Mouse (Mus musculus) T-helper 1 cell (primary cell): ENCODE data around the gene Cadps.

Source experiments
- in situ Hi-C: fragments of 300-600 bp; cut with MboI, MseI; formaldehyde crosslinking; loops from one replicate; pipeline ENCODE4 v1.15.1; 2025; ENCODE audit warnings: high pct_unique_total_duplicates

The Cadps gene

DNA sequence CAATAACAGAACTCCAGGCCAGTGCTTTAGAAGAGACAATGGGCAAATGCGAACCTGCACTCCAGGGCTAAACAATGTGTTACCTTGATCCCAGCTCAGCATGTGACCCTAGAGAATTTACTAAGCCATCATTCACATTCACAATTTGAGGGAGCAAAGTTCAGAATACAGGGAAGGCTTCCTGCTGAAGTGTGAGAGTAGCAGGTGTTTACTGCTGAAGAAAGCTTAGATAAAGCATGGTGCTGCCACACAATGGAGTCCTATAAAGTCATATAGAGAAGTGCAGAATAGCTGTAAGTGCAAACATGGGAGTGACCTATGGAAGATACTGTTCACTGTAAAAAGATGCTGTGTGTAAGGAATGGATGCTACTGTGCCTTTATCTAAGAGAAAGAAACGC lies 91.9 kb downstream of the Cadps start:
- in situ Hi-C loops, result no loop called here

DNA sequence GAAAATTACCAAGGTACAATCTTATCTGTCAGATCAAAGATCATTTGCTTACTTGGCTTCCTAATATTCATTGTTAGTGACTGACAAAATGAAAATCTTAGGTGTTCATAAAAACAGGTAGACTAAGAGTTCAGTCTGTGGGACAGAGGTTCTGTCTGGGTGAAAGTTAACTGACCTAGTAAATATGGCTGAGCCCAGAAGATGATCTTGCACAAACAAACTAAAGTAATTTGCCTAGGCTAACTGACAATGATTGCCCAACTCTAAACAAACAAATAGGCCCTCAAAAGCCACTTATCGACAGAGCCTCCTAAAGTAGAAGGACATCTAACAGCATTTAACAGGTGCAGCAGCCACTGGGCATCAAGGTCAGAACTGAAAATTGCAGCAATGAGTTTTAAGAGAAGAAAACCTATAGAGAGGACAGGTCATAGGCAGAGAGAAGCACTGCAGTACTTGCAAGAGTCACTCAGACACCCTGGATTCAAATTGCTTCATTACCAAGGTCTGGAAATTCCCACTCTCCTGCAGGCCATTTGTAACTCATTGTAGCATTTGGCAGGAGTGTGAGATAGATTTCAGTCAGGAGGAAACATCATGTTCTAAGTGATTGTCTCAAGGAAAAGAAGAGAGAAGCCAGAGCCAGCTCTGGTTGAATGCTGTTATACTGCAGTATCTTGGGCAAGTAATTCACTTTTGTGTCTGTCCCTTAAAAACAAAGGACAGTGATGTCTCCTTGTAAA lies 100.3 kb downstream of the Cadps start:
- in situ Hi-C loops, result no loop called here

DNA sequence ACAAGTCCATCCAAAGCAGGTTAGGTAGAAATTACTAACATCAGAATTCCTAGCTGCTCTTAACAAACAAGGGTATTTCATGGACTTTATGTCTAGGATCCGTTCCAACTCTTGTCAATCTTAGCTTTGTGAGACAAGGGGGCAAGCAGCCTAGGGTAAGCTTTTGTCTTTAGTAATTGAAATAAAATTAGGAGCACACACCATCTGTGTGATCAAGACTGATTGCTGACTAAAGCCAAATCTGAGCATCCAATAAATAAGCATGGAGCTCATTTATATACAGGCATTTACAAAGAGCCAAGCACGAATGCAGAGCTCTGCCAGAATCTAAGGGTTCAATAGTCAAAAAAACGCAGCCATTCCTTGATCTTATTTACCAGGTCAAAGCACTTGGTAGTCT lies 104.1 kb downstream of the Cadps start:
- in situ Hi-C loops, result no loop called here

DNA sequence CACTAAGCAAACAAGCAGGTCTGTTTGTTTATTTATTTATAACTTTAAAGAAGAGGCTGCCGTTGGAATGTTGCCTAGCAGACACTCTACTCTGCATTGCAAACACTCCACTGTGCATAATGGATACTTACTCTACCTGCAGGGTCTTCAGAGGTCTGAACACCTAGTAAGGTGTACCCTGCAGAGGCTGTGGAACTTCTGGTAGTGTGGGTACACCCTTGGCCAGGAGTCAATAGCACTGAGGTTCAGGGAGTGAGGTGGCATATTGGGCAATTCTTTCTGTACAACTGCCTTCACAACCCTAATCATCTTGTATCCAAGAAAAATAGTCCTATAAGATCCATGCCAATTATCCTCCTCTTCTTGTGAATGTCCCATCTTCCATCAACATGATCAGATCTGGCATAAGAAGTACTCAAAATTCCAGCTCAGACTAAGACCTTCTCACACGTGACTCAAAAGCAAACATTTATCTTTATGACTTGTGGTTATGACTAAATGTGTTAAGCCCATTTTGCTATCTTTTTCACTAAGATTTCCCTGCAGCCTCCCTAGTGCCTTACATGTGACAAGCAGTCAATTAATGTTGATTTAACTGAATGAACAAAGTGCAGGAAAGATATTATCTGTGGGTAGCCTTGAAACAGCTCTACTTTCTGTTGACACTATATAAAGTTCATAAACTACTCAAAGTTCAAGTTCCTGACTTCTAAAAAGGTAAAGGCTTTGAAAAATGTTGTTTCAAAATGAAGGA lies 106.8 kb downstream of the Cadps start:
- in situ Hi-C loops, result no loop called here

DNA sequence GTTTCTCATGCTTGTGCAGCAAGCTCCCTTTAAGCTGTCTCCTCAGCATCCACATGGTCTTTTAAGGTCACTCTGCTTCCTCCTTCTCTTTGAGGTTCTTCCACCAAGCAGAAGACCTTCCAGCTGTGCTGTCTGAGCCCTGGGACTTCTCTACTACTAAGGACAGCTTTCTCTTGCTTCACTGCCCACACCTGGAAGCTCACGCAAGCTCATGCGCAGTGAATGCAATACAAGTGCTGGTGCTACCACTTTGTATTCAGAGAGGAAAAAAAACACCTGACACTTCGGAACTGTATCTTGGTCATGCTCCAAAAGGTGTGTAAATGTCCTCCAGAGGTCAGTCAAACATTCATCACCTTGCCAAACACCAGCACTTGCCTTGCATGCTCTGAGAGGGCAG lies 115.5 kb downstream of the Cadps start:
- in situ Hi-C loops, result no loop called here

DNA sequence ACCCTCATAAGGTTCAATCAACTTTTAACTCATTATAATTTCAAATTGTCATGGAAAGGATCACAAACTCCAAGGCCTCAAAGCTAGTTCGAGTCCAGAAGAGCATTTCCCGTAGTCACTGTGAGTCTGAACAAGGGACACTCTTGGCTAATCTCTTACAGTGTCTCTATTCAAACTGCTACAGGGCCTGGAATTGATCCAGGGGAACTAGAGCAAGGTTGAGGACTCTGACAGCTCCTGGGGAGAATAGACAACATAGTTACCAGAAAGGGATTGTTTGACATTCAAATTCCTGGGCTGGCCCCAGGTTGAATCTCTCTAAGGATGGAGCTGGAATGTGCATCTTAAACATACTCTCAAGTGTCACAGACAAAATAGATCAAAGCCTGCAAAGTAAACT lies 118.4 kb downstream of the Cadps start:
- in situ Hi-C loops, result no loop called here

DNA sequence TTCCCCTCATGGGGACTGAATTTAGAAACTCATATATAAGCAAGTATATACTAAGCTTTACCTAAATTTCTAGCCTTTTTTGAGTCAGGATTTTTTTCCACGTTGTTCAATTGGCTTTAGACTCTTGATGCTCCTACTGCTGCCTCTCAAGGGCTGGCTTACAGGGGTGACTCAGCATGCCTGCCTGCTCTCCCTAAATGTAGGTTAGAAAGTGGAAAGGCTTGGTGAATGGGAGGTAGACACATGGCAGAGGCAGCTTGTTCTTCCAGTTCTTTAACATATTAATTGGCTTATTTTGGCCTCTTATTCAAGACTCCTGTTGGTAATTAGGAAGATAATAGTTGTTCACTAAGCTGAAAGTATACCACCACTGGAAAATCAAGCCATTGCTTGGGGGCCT lies 132.7 kb downstream of the Cadps start:
- in situ Hi-C loops, result no loop called here

DNA sequence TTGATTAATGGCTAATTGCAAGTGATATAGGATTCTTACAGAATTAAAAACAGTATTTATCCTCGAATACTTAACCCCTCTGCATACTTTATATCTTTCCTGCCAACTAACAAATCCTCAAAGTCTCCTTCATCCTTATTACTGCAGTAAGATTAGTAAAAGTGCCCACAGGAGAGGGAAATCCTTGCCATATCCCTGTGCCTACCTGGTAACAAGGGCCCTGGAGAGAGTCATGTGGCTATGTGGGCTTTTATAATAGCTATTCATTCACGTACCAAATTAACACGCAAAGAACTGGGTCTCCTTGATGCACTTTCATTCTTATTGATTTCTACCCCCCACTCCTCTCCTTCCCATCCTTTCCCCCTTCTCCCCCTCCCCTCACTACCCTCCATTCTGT lies 137.9 kb downstream of the Cadps start:
- in situ Hi-C loops, result no loop called here

DNA sequence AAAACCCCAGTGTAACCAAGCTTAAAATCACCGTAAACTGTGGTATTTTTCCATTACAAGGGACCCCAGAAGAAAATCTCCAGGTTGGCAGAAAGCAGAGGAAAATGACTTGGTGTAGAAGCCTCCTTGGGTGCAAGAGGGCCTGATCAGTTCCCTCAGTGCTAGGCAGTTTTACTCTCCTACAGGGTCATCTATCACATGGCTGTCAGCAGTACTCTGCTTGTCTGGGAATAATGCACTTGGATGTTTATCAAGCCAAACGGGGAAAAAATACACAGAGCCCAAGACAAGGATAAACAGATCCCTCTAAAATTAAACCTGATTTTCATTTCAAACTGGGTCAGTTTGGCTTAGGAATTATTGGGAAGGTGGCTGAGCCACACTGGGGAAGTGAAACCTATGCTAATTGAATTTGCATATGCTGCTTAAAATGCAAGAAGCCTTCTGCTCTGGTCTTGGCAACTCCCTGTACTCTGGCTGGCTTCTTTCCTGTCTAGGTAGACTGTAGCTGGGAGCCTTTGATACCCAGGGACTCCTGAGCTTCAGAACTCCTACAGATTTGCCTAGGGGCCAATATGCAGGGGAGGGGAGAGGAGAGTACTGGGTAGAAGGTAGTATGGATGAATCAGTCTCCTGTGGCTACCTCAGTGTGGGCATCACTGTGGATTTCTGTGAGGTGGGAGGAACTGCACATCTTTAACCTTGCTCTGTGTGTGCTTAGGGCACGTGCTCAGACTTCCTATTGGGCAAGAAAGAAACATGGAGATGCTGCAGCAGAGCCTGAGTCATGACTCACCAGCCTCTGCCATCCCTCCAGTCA lies 141.8 kb downstream of the Cadps start:
- in situ Hi-C loops, result no loop called here

DNA sequence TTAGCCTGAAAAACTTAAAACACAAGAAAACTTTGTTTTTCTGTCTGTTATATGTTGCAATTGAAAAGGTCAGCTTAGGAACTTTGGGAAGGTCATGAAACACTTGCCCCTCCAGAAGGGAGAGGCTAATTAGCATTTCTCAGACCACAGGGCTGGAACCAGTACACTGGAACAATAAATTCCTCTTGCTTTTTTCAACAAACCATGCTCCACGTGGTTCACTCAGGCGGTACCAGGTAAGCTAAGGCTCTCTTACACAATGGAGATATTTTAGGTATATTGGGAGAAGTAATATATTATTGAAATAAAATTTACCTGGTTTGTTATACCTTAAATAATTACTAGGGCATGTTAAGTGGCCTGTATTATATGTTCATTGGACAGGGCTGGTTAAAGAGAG lies 161.4 kb downstream of the Cadps start:
- in situ Hi-C loops, result no loop called here

DNA sequence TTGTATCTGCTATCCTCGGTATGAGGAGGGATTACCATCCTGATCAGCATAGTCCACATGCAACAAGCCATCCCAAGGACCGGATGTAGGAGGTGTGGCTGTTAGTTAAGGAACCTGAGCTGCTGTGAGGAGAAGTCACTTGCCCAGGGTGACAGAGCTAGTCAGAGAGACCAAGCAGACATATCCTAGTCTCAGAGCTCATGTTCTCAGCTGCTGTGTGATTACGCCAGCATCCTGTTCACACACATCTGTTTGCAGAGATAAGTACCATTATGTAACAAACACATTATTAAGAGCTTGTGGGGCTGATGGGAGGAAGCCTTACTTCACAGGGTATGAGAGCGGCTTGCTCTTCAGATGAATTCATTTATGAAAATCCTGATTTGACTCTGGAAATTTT lies 165.5 kb downstream of the Cadps start:
- in situ Hi-C loops, result no loop called here

DNA sequence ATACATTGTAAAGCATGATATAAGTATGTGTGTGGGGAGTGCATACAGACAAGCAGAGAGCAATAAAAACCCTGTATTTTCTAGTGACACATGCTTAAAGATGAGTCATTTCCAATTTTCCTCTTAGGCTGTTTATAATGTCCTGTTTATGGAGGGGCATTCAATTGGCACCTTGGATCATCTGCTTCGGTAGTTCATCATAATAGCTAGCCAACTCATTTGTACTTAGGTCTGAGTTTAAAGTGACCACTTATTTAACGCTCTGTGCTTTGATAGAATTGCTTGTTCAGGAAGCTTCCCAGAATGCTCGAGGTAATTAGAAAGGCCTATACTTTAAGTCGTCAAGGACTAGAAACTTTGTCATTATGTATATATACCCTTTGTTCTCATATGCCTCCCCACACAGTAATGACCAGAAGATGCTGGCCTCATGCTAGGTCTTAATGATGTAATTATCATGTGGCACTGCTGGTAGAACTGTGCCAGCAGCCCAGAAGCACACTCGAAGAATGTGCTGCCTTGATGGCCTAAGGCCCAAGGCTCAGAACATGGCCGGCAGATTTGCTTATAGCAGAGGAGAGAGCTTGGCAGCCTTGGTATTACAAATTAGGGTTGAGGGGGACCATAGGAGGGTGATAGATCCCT lies 179.9 kb downstream of the Cadps start:
- in situ Hi-C loops, result no loop called here

DNA sequence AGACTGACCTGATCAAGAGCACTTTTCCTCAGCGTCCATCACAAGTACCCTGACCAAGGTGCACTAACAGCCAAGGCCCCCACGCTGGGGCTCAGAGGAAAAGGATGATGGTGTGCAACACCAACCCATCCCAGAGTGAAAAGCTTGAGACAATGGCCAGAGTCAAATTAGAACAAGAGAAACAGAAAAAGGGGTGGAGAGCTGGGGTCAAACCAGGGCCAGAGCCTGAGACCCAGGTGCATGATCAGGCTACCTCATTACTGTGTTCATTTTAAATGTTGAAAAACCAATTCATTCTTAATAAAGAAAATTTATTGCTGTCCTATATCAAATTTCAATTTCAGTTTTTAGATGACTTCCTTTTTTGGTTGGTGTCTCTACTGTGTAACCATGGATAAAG lies 184.1 kb downstream of the Cadps start:
- in situ Hi-C loops, result no loop called here

DNA sequence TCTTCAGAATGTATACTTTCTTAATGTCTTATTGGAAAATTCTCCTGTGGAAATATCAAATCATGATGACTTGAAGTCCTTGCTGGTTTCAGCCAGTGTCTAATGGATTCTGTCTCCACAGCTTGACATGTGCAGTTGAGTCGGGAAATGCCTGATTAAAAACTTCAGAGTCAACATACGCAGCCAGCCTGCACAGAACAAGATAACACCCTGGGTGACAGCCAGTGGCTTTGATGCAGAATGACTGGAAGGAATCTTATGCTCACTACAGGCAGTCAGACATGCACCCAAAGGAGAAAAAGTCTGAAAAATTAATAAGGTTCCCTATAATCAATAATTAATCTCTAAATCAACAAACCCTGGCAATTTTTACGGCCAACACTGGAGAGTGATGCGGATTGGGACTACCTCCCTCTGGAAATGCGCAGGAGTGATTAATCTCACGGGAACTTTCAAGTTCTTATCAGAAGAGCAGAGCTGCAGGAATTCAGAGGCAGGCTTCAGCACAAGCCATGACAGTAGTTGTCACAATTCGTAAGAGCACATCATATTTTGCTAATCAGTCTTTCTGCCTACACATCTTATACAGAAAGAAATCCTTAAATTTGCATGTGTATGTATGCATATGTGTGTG lies 185.6 kb downstream of the Cadps start:
- in situ Hi-C loops, result no loop called here

DNA sequence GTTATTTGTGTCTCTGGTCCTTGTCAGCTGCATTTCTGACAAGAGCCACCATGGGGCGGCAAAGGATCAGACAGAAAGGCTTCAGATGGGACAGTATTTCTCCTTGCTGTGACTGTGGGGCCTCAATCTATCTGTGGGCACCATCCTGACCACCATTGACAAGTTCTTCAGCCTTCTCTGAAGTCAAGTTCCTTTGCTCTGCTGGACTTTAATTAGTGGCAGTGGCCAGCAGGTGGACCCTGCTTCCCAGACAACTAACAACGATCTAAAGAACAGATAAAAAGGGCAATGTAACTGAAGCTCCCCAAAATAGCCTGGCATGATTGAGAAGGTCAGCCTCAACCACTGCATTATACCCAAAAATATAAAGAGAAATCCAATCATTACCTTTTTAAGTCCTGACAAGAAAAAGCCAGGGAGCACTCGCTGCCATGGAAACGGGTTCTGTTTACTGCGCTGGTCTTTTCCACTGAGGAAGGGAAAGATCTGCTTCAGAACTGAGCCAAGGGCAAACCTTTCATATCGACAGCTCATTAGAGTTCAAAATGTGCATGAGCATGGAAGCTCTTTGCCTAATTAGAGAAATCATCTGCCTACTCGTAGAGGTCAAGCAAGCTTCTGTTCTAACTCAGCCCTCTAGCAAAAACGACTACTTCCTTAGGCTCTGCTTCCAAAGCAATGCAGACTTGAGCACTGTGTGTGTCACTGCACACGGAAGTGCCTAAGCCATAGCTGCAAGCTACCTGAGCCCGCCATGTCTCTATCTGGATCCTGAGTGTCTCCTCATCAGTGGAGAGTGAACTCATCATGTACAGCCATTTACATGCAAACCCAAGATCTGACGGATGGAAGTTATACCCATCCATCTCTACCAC lies 198.4 kb downstream of the Cadps start:
- in situ Hi-C loops, result no loop called here

DNA sequence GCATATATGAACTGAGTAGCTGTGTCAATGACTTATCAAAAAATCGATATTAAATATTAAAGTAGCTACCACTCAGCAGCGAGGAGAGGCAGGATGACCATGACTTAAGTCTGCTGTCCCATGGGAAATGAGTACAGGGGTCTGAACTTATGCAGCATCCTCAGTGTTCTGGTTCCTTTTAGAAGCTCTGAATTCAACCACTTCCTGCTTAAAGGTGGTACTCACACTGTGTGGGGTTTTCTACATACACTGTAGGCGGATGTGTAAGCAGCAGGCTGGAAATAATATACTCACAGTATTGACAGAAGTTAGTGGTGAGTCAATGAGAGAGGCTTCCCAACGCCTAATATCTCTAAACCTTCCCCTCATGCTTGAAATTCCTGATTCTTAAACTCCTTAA lies 215.9 kb downstream of the Cadps start:
- in situ Hi-C loops, result no loop called here

DNA sequence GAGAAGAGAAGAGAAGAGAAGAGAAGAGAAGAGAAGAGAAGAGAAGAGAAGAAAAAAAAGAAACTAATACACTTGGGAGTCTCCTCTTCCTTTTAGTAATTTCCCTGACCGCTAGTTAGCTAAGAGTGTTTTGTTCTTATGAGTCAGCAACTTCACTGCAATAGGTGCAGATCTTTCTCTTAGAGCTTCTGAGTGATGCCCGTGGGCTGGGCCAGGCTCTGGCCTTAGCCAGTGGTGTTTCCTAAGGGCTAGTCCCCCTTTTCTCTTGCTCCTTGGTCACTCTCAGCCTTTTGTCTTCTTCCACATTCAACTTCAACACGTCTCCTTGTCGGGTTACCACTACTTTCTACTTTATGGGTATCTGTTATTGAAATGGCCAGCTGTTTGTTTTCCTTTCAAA lies 216.7 kb downstream of the Cadps start:
- in situ Hi-C loops, result no loop called here

DNA sequence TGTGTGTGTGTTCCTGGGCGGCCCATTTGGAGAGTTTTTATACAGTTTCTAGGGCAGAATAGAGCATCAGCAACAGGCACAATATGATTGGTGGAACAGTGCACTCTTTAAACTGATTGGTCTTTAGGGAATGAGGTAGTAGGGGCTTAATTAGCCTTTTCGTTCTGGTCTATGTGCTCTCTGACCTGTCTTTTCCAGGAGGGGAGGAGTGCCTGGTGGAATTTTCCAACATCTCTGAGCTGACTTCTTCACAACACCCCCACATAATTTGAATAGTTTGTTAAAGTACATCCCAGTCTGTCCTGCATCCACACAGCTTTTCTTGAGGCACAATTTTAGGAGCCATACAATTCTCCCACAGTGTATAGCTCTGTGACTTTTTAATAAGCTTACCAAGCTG lies 220.8 kb downstream of the Cadps start:
- in situ Hi-C loops, result no loop called here

DNA sequence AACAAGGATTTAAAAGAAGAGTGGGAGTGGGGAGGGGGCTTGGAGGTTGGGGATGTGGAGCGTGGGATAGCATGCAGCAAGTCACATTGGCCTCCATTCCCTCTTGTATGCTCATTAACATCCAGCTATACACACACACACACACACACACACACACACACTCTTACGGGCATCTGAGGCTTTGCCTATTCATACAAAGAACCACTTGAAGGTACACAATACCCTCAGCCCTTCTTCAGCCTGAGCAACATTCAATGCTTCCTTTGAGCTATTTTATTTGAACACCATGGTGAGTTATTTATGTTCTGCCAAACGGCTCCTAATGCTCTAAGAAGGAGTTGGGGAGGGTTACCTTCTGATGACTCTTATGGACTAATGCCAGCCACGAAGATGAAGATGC lies 227.6 kb downstream of the Cadps start:
- in situ Hi-C loops, result loop anchor here (10.0 to 25.0 kb wide), 2 partner anchors 1292 to 1751 kb away; no protein-coding TSS in a partner anchor

DNA sequence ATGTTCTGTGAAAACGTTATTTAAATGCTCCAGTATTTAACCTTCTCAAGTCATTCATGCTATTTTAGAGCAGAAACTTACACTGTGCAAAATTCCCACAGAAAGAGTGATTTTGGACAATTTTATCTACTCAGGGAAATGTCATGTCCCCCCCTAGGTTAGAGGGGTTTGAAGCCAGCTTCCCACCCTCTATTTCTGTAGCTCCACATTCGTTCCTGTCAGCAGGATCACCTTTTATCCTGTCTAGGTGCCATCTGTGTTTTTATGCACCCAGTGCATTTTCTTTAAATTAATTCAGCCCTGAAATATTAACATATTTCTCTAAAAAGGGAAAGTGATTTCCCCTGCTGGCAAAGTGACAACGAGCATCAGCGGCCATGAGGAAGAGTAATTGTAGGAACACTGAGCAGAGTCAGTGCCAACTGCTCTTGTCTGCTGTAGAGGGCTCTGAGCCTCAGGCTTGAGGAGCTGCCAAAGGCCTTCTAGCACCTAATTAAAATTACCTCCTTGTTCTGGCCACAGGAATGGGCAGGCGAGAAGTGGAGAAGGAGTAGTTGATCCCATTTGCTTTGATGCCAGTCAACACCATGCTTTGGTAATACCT lies 230.3 kb downstream of the Cadps start:
- in situ Hi-C loops, result loop anchor here (10.0 to 25.0 kb wide), 2 partner anchors 1295 to 1748 kb away; no protein-coding TSS in a partner anchor
